Mouse (Mus musculus) kidney, adult 2 months (tissue): Measurements from ENCODE around the gene Obp2a.

Experiments used
- CTCF ChIP-seq: fragments of 200-500 bp; conservative IDR thresholded peaks from 2 replicates; pipeline ENCODE4 v1.5.1; 2011; ENCODE audit warnings: low read depth, mild to moderate bottlenecking, control low read depth, low read length, moderate library complexity, mixed read lengths; ENCODE audit not compliant: insufficient read depth, insufficient read length
- POLR2A ChIP-seq: fragments of 200-500 bp; IDR thresholded peaks from one replicate; pipeline ENCODE4 v1.6.1; 2011; ENCODE audit warnings: low read depth, low read length, control low read depth

DNA sequence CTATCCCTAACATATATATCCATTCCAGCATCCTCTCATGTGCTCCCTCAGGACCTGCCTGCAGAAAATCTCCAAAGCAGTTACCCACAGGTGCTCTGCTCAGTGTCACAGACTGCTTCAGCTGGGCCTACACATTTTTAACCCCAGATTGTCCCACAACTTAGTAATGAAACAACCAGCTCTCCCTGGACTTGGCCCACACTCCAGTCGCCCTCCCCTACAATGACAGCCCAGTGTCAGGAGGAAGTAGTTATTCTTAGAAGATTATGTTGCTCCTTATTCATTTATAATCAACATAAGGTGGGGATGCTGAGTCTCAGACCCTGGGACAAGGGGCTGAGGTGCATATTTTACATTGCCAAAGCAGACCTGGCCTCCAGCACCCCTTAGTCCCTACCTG is 41.8 kb downstream of the Obp2a start:
- TF ChIP-seq POLR2A (no peak), CTCF (no peak)
